Mouse (Mus musculus) liver, postnatal 0 days (tissue): ENCODE results near the gene Nedd9. TPM values are rescaled to one million over a fixed set of nuclear protein-coding genes. Genes with fewer than 3 reads are reported as not detected.
"Not testable (repeated sequence)": the region's sequence is repeated elsewhere in the genome, so short reads cannot be mapped to it uniquely, and the experiment has no call there.

Source experiments
- ATAC-seq: fragments of 200-750 bp; cut with Nextera tagmentation; 2 replicates; pipeline ENCODE4 v1.8.0; 2017; ENCODE audit warnings: mild to moderate bottlenecking, moderate library complexity
- DNase-seq: peaks from one replicate; pipeline ENCODE4 v3.0.0-alpha.2; 2016
- H3K27ac ChIP-seq: fragments of 300-500 bp; sonication (generic); 2 replicates; pipeline ENCODE4 v1.5.1; 2014; ENCODE audit warnings: antibody characterized with exemption, moderate library complexity, mild to moderate bottlenecking, low read depth
- H3K27me3 ChIP-seq: fragments of 300-500 bp; sonication (generic); 2 replicates; pipeline ENCODE4 v1.6.1; 2014; ENCODE audit warnings: low read length, control low read depth, mixed read lengths; ENCODE audit not compliant: insufficient read depth
- H3K36me3 ChIP-seq: fragments of 300-500 bp; sonication (generic); replicated peaks from 2 replicates; pipeline ENCODE4 v1.6.1; 2014; ENCODE audit warnings: mild to moderate bottlenecking, control low read depth, low read length, moderate library complexity, mixed read lengths; ENCODE audit not compliant: insufficient read depth
- H3K4me1 ChIP-seq: fragments of 300-500 bp; sonication (generic); 2 replicates; pipeline ENCODE4 v1.6.1; 2014; ENCODE audit warnings: antibody characterized with exemption, mild to moderate bottlenecking, control low read depth; ENCODE audit not compliant: insufficient read depth
- H3K4me2 ChIP-seq: fragments of 300-500 bp; sonication (generic); 2 replicates; pipeline ENCODE4 v1.6.1; 2014; ENCODE audit warnings: low read depth, mild to moderate bottlenecking, low read length, moderate library complexity, mixed read lengths
- H3K4me3 ChIP-seq: fragments of 300-500 bp; sonication (generic); 2 replicates; pipeline ENCODE4 v1.5.1; 2014; ENCODE audit warnings: low read depth, low read length
- H3K9ac ChIP-seq: fragments of 300-500 bp; sonication (generic); replicated peaks from 2 replicates; pipeline ENCODE4 v1.6.1; 2014; ENCODE audit warnings: mild to moderate bottlenecking, moderate library complexity
- H3K9me3 ChIP-seq: fragments of 300-500 bp; sonication (generic); 2 replicates; pipeline ENCODE4 v1.6.1; 2016; ENCODE audit warnings: mild to moderate bottlenecking, control low read depth, low read length, mixed read lengths
- CTCF ChIP-seq: sonication (generic); IDR thresholded peaks from 2 replicates; pipeline ENCODE4 v1.5.1; 2016; ENCODE audit warnings: antibody characterized with exemption, low read depth
- EP300 ChIP-seq: IDR thresholded peaks from 2 replicates; pipeline ENCODE4 v1.6.1; 2016; ENCODE audit warnings: antibody characterized with exemption, low read depth, mild to moderate bottlenecking
- WGBS: fragments of 180-500 bp; shearing (Covaris S2); extraction: QIAGEN DNeasy Blood & Tissue Kit; methylation state at CpG from one replicate; pipeline ENCODE4 v1.1.7; 2014; ENCODE audit not compliant: insufficient replicate concordance; 5-methylcytosine and 5-hydroxymethylcytosine counted together
- polyA plus RNA-seq: library from polyadenylated mRNA; unstranded; fragments of >200 nt; fragmentation: Nextera tagmentation; extraction: Ambion mirVana; gene quantifications from 2 replicates; pipeline ENCODE4 v1.2.1, GENCODE M21; 2015

Gene Nedd9
- polyA plus RNA-seq, 1 experiment from 2014 or later = 6.9 TPM

DNA sequence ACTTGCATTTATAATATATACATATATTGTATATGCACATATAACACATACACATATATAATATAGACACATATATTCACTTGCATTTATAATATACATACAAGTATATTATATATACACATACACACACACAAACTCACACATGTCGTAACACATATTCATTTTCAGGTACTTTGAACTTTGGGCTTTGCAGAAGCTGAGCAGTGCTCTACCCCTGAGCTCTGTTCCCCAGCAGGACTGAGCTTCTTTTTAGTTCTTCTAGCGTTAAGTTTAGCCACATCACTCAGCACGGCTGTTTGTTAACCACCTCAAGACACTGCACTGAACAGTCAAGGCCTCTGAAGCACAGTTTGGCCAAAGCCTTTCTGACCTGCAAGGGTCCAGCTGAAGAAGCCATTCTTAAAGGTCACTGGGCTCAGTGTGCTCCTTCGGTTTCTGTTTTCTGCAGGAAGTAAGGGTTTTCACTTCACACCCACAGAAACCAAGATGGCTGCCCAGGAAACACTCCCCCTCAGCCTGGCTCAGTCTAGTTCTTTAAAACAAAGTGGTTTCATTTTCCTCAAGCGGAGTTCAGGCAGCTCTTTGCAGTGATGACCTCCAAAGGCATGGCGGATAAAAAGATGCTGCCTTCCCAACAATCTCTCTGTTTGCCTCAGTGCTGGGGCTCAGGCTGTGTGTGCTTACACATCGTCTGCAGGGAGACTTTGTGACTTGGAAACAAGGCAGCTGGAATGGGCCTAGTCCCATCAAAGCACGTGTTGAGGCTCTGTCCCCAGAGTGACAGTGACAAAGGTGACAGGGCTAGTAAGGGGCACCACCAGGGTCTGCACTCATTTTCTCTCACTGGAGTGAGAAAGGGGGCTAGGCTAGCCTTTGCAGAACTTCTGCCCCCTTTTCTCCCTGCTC lies 114.4 kb downstream of the Nedd9 start:
- 63% methylated on average over 8 of the region's 8 CpGs for whole genome bisulfite sequencing
- Histone ChIP-seq H3K4me3 (no peak overlapping the region), H3K4me2 (0 out of 2 replicates have a peak overlapping the region, but pooled peaks have one; percentile 1), H3K36me3 (no peaks in the 10 kb centered on the region), H3K4me1 (peaks cover 9% of the 10 kb centered on the region; the same call in 1 of the 2 replicates), H3K9me3 (no peaks in the 10 kb centered on the region), H3K27ac (no peak overlapping the region), H3K27me3 (no peaks in the 10 kb centered on the region), H3K9ac (no peak overlapping the region)
- DNase-seq = peak; percentile 16
- TF ChIP-seq EP300 (no peak), CTCF (no peak)
- ATAC-seq = no peak

DNA sequence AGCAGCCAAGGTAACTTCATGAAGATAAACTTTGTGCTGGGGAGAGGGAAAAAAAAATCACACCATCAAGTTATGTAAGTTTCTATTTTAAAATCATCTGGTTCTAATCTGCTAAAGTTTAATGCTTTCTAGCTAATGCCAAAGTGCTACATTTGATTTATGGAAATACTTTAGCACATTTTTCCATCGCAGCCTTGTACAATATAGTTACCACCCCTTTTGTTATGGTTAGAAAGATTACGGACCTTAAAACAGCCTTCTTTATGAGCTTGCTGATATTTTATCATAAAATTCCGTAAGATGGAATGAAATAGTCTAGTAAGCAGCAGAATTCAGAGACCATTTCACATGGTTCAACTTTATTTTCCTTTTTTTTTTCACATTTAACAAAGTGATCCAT lies 115.6 kb downstream of the Nedd9 start:
- TF ChIP-seq EP300 (no peak), CTCF (no peak)
- Histone ChIP-seq H3K4me1 (peaks cover 9% of the 10 kb centered on the region; the same call in 1 of the 2 replicates), H3K9ac (no peak overlapping the region), H3K36me3 (no peaks in the 10 kb centered on the region), H3K4me3 (no peak overlapping the region), H3K4me2 (no peak overlapping the region), H3K27ac (no peak overlapping the region), H3K27me3 (no peaks in the 10 kb centered on the region), H3K9me3 (no peaks in the 10 kb centered on the region)
- no peak for ATAC-seq
- 69% methylated on average over 3 of the region's 3 CpGs for WGBS
- no peak for DNase-seq

DNA sequence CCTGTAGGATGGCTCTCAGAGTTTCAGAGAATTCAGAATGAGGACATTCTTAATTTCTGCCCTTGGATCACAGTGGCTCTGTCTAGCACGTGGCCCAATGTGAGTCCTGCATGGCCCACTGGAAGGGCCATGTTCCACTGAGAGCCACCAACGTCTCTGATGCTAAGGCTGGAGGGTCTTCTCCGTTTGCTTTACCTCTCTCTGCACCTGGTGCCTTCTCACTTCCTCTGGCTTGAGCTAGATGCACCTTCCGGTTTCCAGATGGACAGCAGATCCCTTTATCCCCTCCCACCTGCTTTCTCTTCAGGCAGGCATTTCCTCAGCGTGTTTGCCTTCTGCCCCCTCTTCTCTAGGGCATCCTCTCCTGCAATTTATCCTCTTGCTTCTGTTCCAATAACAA lies 118.5 kb downstream of the Nedd9 start:
- Histone ChIP-seq H3K4me2 (no peak overlapping the region), H3K9ac (no peak overlapping the region), H3K4me1 (peaks cover 9% of the 10 kb centered on the region), H3K4me3 (no peak overlapping the region), H3K36me3 (no peaks in the 10 kb centered on the region), H3K27ac (no peak overlapping the region), H3K9me3 (no peaks in the 10 kb centered on the region), H3K27me3 (no peaks in the 10 kb centered on the region)
- no peak for ATAC-seq
- no peak for DNase-seq
- no peak for TF ChIP-seq CTCF
- TF ChIP-seq EP300 = no peak
- 59% methylated on average over 5 of the region's 5 CpGs for WGBS

DNA sequence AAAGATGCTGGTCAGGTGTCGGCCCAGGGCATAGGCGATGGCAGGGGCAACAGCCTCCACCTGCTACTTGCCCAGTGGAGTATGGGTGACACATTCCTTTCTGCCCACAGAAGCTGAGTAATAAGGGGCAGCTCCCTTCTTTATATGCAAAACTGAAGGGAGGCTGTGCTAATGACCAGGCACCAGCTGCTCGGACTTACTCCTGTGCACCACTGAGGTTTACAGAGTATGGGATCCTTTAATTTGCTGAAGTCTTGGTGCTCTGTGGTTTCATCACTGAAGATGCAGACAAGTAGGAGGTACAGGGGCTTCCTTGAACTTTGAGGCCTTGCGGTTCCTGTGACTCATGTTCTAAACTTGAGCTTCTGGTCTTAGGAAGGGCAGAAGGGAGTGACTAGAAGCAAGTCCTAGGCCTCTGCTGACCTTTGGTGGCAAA lies 120.0 kb downstream of the Nedd9 start:
- no peak for TF ChIP-seq CTCF
- TF ChIP-seq EP300 = no peak

DNA sequence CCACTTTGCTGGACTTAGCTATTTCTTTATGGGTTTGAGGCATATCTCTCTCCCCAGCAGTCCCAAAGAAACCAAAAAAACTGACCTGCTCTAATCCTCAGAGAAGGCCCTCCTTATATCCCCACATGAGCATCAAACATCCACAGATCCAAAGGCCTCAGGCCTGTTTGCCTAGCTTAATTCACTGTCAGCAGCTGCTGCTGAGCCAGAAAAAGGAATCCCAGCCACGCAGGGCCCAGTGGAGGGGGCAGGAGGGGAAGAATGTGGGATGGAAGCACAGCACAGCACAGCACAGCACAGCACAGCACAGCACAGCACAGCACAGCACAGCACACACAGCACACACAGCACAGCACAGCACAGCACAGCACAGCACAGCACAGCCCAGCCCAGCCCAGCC lies 120.6 kb downstream of the Nedd9 start:
- not testable (repeated sequence) for H3K27ac ChIP-seq, H3K36me3 ChIP-seq, H3K27me3 ChIP-seq, ATAC-seq, H3K4me3 ChIP-seq, H3K4me2 ChIP-seq, H3K4me1 ChIP-seq, H3K9me3 ChIP-seq, H3K9ac ChIP-seq, DNase-seq
- 67% methylated on average over 1 of the region's 1 CpGs for WGBS

More for the DNA sequence above, 120.0 kb downstream of the Nedd9 start:
- DNase-seq (no peak), ATAC-seq (no peak)
- Histone ChIP-seq H3K4me3 (no peak overlapping the region), H3K4me1 (peaks cover 2% of the 10 kb centered on the region; the same call in 1 of the 2 replicates), H3K9me3 (no peaks in the 10 kb centered on the region), H3K27ac (no peak overlapping the region), H3K27me3 (no peaks in the 10 kb centered on the region), H3K9ac (no peak overlapping the region), H3K4me2 (no peak overlapping the region), H3K36me3 (no peaks in the 10 kb centered on the region)
- 93% methylated on average over 4 of the region's 4 CpGs for WGBS

DNA sequence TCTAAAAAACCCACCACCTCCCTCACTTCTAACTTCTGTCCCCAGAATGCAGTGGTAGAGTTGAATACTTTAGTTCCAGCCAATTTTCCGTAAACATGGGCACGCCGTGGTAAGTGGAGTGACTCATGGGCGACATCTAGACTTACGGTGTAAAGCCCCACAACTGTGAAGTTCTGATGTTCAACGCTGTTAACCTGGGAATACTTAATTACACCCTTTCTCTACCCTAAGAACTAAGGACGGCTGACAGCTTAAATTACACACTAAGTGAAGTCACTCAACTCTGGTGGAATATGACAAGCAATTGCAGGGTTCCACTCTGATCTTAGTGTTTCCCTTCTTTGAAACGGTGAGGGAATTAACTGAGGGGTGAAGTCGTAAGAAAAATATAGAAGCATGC lies 122.9 kb downstream of the Nedd9 start:
- ATAC-seq (no peak), DNase-seq (no peak)
- H3K9ac ChIP-seq = no peak overlapping the region
- TF ChIP-seq EP300 (no peak), CTCF (no peak)
- no peak overlapping the region for H3K4me2 ChIP-seq
- H3K27me3 ChIP-seq = no peaks in the 10 kb centered on the region
- H3K36me3 ChIP-seq = no peaks in the 10 kb centered on the region
- 81% methylated on average over 9 of the region's 9 CpGs for WGBS
- no peak overlapping the region for H3K4me3 ChIP-seq
- peaks cover 4% of the 10 kb centered on the region for H3K4me1 ChIP-seq
- no peak overlapping the region for H3K27ac ChIP-seq
- H3K9me3 ChIP-seq = no peaks in the 10 kb centered on the region
